9 mouse cellular contexts compared by ENCODE assay signal in the genomic region with DNA sequence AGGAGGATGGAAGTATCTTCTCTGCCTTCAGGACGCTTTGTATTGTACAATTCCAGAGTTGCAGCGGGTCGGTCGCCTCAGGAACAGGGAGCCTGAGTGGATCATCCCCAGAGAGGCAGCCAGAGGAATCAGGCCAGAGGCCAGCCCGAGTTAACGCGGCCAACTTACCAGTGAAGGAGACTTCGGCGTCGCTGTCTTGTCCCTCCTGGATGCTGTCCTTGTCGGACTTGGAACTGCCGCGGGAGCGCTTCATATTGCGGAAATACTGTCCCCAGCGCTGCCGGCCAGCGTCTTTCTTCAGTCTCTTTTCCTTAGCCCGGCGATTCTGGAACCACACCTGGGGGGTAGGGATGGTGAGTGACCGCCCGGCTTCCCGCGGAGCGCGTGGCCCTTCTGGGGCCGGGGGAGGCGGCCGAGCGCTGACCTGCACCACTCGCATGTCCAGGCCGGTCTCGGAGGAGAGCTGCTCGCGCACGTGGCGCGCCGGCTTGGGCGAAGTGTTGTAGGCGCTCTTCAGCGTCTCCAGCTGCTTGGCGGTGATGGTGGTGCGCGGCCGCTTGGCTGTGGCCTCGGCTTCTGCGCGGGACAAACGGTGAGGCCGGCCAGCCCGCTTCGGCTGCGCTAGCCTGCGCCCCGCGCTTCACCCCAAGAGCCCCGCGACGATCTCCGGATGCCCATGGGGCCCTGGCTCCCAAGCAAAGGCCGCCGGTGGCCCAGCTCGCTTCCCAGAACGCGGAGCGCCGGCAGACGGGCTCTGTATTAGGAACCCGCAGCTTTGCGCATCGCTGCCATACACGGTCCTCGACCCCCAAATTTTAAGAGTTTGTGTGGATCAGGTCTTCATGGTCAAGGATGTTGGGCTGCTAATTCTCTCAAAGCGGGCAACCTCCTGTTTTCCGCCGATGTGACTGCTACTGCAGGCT. TPM values are rescaled to one million over a fixed set of nuclear protein-coding genes. Genes with fewer than 3 reads are reported as not detected.
DNase-seq lines count a peak whose midpoint lies in the region; ATAC-seq lines count a peak whose summit lies in the region.
"Had no signal": no experiment of that assay in that cellular context is flagged by ENCODE, and none has a peak within 500 bp of the region (broad histone marks: within the 10 kb centered on the region; RNA-seq: fewer than 3 reads in every experiment).

No protein-coding gene starts in this region.

- no peak for ATAC-seq in limb, embryonic 13.5 days (ENCODE audit: low FRiP score, low read depth)
- no peak for ATAC-seq in megakaryocyte, adult 5-6 weeks (ENCODE audit: poor library complexity, severe bottlenecking)

- no peaks in the 10 kb centered on the region for H3K36me3 ChIP-seq in limb, embryonic 13.5 days

- H3K4me2 ChIP-seq in limb, embryonic 13.5 days (replicated peaks), result no peak overlapping the region

- H3K27ac ChIP-seq in limb, embryonic 13.5 days, result no peak overlapping the region
- H3K27ac ChIP-seq: macrophage had no signal

- peak; percentile 53 to 59 for DNase-seq in cerebellum, postnatal 10 days
- no peak for DNase-seq in cerebellum, adult 9-10 months
- DNase-seq in retina, postnatal 1 day, result peak; percentile 32
- no peak for DNase-seq in retina, embryonic 14.5 days (ENCODE audit: low spot score)
- DNase-seq in layer of hippocampus, adult 8-10 months (ENCODE audit: low spot score in 2 of 2), result no peak
- no peak for DNase-seq in left cerebral cortex, postnatal 14 days (ENCODE audit: low spot score in 2 of 2)

- peaks cover 100% of the 10 kb centered on the region for H3K27me3 ChIP-seq in limb, embryonic 13.5 days

- peak overlapping the region; percentile 9; the same call in 1 of the 2 replicates for H3K4me3 ChIP-seq in limb, embryonic 13.5 days

- H3K9me3 ChIP-seq in limb, embryonic 13.5 days, result no peaks in the 10 kb centered on the region

- peaks cover 18% of the 10 kb centered on the region for H3K4me1 ChIP-seq in limb, embryonic 13.5 days

- WGBS in limb, embryonic 13.5 days, result under 1% methylated on average over 77 of the region's 77 CpGs

- intact Hi-C loops in left cerebral cortex, postnatal 14 days (cut with DNase I), result no loop called here

- H3K9ac ChIP-seq in limb, embryonic 13.5 days, result no peak overlapping the region

RNA-seq across cellular contexts. Expression of gene Lhx3, which starts 5.9 kb away (rescaled TPM):
- not detected in 2 replicates for polyA plus RNA-seq in limb, embryonic 13.5 days (2015; fragmentation: Nextera tagmentation; extraction: Ambion mirVana)
- total RNA-seq in layer of hippocampus, adult 8-10 months (2022), result under 1 TPM in 3 of 4 experiments, not detected in 1; 0.27 to 0.53 (median 0.31) TPM
- not detected for total RNA-seq in left cerebral cortex, postnatal 14 days (2021)
- total RNA-seq in megakaryocyte, adult 5-6 weeks (2015), result not detected in 2 replicates
- total RNA-seq in megakaryocyte, adult 5-6 weeks (2017), result not detected in 2 replicates
- polyA plus RNA-seq: macrophage had no signal

RNA-seq across cellular contexts. Expression of gene Qsox2, which starts 35.1 kb away (rescaled TPM):
- 14.9 and 16.0 TPM in 2 replicates for polyA plus RNA-seq in limb, embryonic 13.5 days (2015; fragmentation: Nextera tagmentation; extraction: Ambion mirVana)
- 10 to 100 TPM; 22.9 to 26.5 (median 24.9) TPM for total RNA-seq in layer of hippocampus, adult 8-10 months (2022)
- 10 to 100 TPM; 22.9 to 23.4 TPM for total RNA-seq in left cerebral cortex, postnatal 14 days (2021)
- total RNA-seq in megakaryocyte, adult 5-6 weeks (2015), result 3.5 and 4.7 TPM in 2 replicates
- total RNA-seq in megakaryocyte, adult 5-6 weeks (2017), result 1.9 and 2.5 TPM in 2 replicates

Comparison
In these comparisons a context has a peak if more than half of its experiments do, and no peak if none do; other contexts are left out.
1. DNase-seq: peak in cerebellum, postnatal 10 days (2 of 2) and retina, postnatal 1 day (single experiment); none in cerebellum, adult 9-10 months (single experiment), retina, embryonic 14.5 days (single experiment), layer of hippocampus, adult 8-10 months (0 of 2) and left cerebral cortex, postnatal 14 days (0 of 2).
2. RNA of gene Qsox2, which starts 35.1 kb away (total RNA-seq): 22.9 to 26.5 TPM in layer of hippocampus, adult 8-10 months and 22.9 to 23.4 TPM in left cerebral cortex, postnatal 14 days; 1.9 to 4.7 TPM in megakaryocyte, adult 5-6 weeks; every median in the first group is over 4 times any median in the second.